Mouse (Mus musculus) kidney, adult 2 months (tissue): Measurements from ENCODE around the gene Ecd. TPM values are rescaled to one million over a fixed set of nuclear protein-coding genes. Genes with fewer than 3 reads are reported as not detected.

ENCODE experiments used
- DNase-seq: peaks from one replicate; pipeline ENCODE4 v3.0.0; 2021
- H3K27ac ChIP-seq: fragments of 200-500 bp; 2 replicates; pipeline ENCODE4 v1.5.1; 2012; ENCODE audit warnings: low read depth, low read length, control low read depth, inconsistent platforms; ENCODE audit not compliant: insufficient read depth
- H3K27me3 ChIP-seq: fragments of 200-500 bp; replicated peaks from 2 replicates; pipeline ENCODE4 v1.6.1; 2012; ENCODE audit warnings: mild to moderate bottlenecking, moderate library complexity, low read length, inconsistent platforms; ENCODE audit not compliant: control insufficient read depth, insufficient read depth
- H3K36me3 ChIP-seq: fragments of 200-500 bp; 2 replicates; pipeline ENCODE4 v1.6.1; 2012; ENCODE audit warnings: mild to moderate bottlenecking, moderate library complexity, low read length, inconsistent platforms; ENCODE audit not compliant: control insufficient read depth, insufficient read depth
- H3K4me1 ChIP-seq: fragments of 200-500 bp; 2 replicates; pipeline ENCODE4 v1.6.1; 2011; ENCODE audit warnings: low read length; ENCODE audit not compliant: control insufficient read depth, insufficient read depth
- H3K4me3 ChIP-seq: fragments of 200-500 bp; 2 replicates; pipeline ENCODE4 v1.5.1; 2011; ENCODE audit warnings: mild to moderate bottlenecking, low read depth, low read length, control low read depth; ENCODE audit not compliant: insufficient read depth
- CTCF ChIP-seq: fragments of 200-500 bp; conservative IDR thresholded peaks from 2 replicates; pipeline ENCODE4 v1.5.1; 2011; ENCODE audit warnings: low read depth, mild to moderate bottlenecking, control low read depth, low read length, moderate library complexity, mixed read lengths; ENCODE audit not compliant: insufficient read depth, insufficient read length
- POLR2A ChIP-seq: fragments of 200-500 bp; IDR thresholded peaks from one replicate; pipeline ENCODE4 v1.6.1; 2011; ENCODE audit warnings: low read depth, low read length, control low read depth
- WGBS: fragments of 180-500 bp; shearing (Covaris S2); methylation state at CpG from one replicate; pipeline ENCODE4 v1.1.7; 2018; 5-methylcytosine and 5-hydroxymethylcytosine counted together
- polyA plus RNA-seq: library from polyadenylated mRNA; depleted of rRNA; stranded (reverse); fragments of >200 nt; gene quantifications from 2 replicates; pipeline ENCODE4 v1.2.3, GENCODE M21; 2012

The Ecd gene
- polyA plus RNA-seq, 1 experiment: 22.7 TPM

GRCm38 (mm10) chr14:20363230-20363629, 15.3 kb upstream of the Ecd start:
- Histone ChIP-seq H3K27me3 (no peaks in the 10 kb centered on the region), H3K4me1 (no peaks in the 10 kb centered on the region), H3K4me3 (no peak overlapping the region), H3K36me3 (peaks cover 6% of the 10 kb centered on the region), H3K27ac (no peak overlapping the region)
- no peak for TF ChIP-seq POLR2A
- TF ChIP-seq CTCF: no peak
- WGBS: 87% methylated on average over 4 of the region's 4 CpGs
- no peak for DNase-seq

GRCm38 (mm10) chr14:20347441-20347990, 405 bp downstream of the Ecd start:
- Histone ChIP-seq H3K4me1 (no peaks in the 10 kb centered on the region; the same call in 1 of the 2 replicates), H3K4me3 (peak overlapping the region; percentile 79), H3K27ac (peak overlapping the region; percentile 63), H3K27me3 (no peaks in the 10 kb centered on the region), H3K36me3 (no peaks in the 10 kb centered on the region)
- 1% methylated on average over 15 of the region's 15 CpGs for WGBS
- TF ChIP-seq CTCF (no peak), POLR2A (no peak)
- DNase-seq: no peak

- no peaks in the 10 kb centered on the region for H3K36me3 ChIP-seq
- no peak overlapping the region for H3K27ac ChIP-seq
- TF ChIP-seq CTCF: no peak
- no peak for TF ChIP-seq POLR2A
- no peaks in the 10 kb centered on the region for H3K27me3 ChIP-seq
- DNase-seq: no peak
- no peaks in the 10 kb centered on the region; the same call in 1 of the 2 replicates for H3K4me1 ChIP-seq
- no peak overlapping the region for H3K4me3 ChIP-seq
- 73% methylated on average over 9 of the region's 9 CpGs for WGBS
These were observed 2.0 kb downstream of the Ecd start for GRCm38 (mm10) chr14:20345885-20346284.

GRCm38 (mm10) chr14:20340866-20341265, 7.1 kb downstream of the Ecd start:
- DNase-seq: no peak
- TF ChIP-seq CTCF: no peak
- TF ChIP-seq POLR2A: no peak
- Histone ChIP-seq H3K4me1 (no peaks in the 10 kb centered on the region), H3K27ac (no peak overlapping the region), H3K4me3 (no peak overlapping the region), H3K36me3 (no peaks in the 10 kb centered on the region), H3K27me3 (no peaks in the 10 kb centered on the region)
- WGBS: 80% methylated on average over 7 of the region's 7 CpGs

- H3K4me1 ChIP-seq: no peaks in the 10 kb centered on the region
- no peak overlapping the region for H3K27ac ChIP-seq
- peak; percentile 47 for DNase-seq
- WGBS: 80% methylated on average over 8 of the region's 8 CpGs
- no peak for TF ChIP-seq POLR2A
- peak; percentile 32; the same call in 1 of the 2 replicates for TF ChIP-seq CTCF
- no peaks in the 10 kb centered on the region for H3K36me3 ChIP-seq
- H3K4me3 ChIP-seq: no peak overlapping the region
- no peaks in the 10 kb centered on the region for H3K27me3 ChIP-seq
These were observed 7.8 kb downstream of the Ecd start for GRCm38 (mm10) chr14:20340149-20340548.

- Histone ChIP-seq H3K4me3 (no peak overlapping the region), H3K27ac (no peak overlapping the region), H3K4me1 (no peaks in the 10 kb centered on the region), H3K27me3 (no peaks in the 10 kb centered on the region), H3K36me3 (no peaks in the 10 kb centered on the region)
- TF ChIP-seq CTCF (no peak), POLR2A (no peak)
- WGBS: 96% methylated on average over 5 of the region's 5 CpGs
- no peak for DNase-seq
These were observed 8.5 kb downstream of the Ecd start for GRCm38 (mm10) chr14:20339415-20339814.

- H3K27ac ChIP-seq: no peak overlapping the region
- peaks cover 1% of the 10 kb centered on the region; the same call in 1 of the 2 replicates for H3K36me3 ChIP-seq
- no peak for TF ChIP-seq CTCF
- TF ChIP-seq POLR2A: no peak
- H3K4me3 ChIP-seq: no peak overlapping the region
- DNase-seq: no peak
- WGBS: 94% methylated on average over 4 of the region's 4 CpGs
- no peaks in the 10 kb centered on the region for H3K4me1 ChIP-seq
- H3K27me3 ChIP-seq: no peaks in the 10 kb centered on the region
These were observed 16.6 kb downstream of the Ecd start for GRCm38 (mm10) chr14:20331316-20331715.

GRCm38 (mm10) chr14:20328474-20328873, 19.4 kb downstream of the Ecd start:
- Histone ChIP-seq H3K27ac (no peak overlapping the region), H3K27me3 (no peaks in the 10 kb centered on the region), H3K36me3 (peaks cover 1% of the 10 kb centered on the region; the same call in 1 of the 2 replicates), H3K4me3 (no peak overlapping the region), H3K4me1 (no peaks in the 10 kb centered on the region)
- no peak for TF ChIP-seq POLR2A
- peak; percentile 58 for TF ChIP-seq CTCF
- peak; percentile 37 for DNase-seq
- 67% methylated on average over 9 of the region's 9 CpGs for WGBS
